Mouse (Mus musculus): ENCODE measurements at regions not wholly inside any gene's neighbourhood (a gene's known extent, or its start where the extent isn't known, plus 50 kb on each side); places are given as distances from the start of the nearest gene placed in this dataset.

DNA sequence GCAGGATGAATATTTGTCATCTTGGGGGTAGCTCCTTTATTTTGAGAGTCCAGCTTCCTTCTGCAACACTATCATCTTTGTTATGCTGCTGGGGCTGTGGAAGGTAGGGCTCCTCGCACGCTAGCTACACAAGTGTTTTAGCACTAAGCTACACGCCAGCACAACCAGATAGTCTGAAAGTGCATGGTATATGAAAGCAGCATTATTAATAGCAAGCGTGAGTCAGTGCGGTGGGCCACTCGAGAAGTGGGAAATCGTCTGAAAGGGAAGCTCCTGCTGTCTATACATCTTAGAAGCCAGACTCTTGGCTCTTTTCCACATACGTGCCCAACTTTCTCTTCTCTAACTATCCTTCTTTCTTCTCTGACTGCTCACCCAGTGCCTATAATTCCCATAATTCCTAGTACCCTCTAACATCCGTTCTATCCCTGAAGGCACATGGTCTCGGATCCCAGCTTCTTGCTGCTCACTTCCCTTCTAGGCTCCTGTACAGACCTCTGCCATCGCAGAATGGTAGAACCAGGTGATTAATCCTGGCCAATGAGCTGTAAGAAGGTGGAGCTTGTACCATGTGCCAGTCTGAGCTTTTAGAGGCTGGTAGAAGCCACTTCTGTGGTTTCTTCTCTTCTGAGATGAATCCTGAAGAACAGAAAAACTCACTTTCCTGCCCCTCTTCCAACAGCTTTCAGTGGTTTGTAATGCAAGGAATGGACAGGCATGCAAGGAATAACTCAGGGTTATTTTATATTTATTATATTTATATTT lies 55.5 kb downstream of the E030025P04Rik start:
- no peak for DNase-seq (ENCODE audit: inconsistent ontology term)

DNA sequence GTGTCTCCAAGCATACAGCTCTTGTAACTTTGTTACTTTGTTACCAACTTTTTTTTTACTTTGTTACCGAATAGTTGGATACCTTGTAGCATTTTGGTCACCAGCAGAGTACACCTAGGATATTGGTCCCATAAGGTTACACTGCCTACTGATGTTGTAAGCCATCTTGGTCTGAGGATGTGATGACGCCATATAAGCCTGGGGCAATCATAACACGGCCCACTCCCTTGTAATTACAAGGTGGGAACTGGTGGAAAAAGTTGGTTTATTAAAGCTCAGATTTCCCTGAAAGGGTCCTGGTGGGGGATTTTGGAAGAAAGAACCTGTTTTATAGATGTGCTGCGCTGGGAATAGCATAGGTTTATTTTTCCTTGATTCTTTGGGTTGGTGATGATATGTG lies 62.2 kb downstream of the E030025P04Rik start:
- DNase-seq (ENCODE audit: inconsistent ontology term) = no peak

DNA sequence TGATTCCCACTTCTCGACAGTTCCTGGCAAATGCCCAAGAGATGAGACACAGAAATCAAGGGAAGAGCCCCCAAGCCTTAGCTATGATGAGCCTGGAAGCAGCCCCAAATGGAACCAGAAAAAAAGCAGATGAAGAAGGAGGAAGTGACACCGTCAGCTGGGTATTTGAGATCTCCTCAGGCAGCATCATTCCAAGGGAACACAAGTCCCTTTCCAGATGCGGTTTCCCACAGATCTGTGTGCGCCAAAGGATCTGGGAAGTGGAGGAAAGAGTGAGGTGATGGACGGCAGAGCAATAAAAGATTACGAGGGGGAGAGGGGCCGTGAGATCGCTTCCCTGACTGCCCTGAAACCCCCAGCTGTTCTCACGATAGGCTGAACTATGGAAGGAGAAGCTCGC lies 62.7 kb downstream of the E030025P04Rik start:
- DNase-seq (ENCODE audit: inconsistent ontology term) = no peak

DNA sequence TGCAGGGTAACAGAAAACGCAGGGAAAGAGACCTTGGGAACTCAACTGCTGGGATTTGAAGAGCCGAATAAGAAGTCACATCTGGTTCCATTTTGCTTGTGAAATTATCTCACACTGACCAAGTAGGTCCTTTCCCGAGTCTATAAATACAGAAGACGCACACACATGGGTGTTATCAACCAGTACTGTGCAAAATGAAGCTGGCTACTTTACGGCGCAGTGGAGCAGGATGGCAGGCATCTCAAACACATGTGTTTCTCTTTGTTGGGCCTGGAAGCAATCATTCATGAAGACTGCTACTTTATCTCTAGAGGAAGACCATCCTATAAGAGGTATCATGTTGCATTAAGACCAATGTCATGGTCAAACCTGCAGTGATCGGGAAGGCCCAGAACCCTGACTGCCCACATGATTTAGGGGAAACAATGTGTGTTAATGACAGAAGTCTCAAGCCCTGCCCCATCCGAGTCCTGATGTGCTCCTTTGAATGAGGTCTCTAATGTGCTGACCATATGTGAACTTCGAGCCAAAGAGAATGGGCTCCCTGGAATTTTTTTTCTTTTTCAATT lies 63.2 kb downstream of the E030025P04Rik start:
- DNase-seq (ENCODE audit: inconsistent ontology term) = no peak

DNA sequence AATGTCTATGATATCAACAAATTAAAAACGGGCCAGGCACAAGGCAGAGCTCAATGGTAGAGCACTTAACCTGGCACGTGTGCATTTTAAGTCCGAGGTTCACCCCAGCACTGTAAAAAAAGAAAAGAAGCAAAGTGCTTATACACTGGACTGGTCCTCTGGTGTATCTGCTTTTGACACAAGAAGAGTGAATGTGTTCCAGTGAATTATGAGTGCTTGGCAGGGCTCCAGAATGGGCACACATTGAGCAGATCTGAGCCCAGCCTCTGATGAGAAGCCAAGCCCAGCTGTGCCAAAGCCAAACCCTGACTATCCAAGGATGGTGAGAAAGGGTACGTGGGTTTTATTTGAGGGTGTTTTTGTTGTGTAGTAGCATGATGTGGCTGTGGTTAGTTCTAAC lies 64.7 kb downstream of the E030025P04Rik start:
- DNase-seq (ENCODE audit: inconsistent ontology term) = peak; percentile 17

DNA sequence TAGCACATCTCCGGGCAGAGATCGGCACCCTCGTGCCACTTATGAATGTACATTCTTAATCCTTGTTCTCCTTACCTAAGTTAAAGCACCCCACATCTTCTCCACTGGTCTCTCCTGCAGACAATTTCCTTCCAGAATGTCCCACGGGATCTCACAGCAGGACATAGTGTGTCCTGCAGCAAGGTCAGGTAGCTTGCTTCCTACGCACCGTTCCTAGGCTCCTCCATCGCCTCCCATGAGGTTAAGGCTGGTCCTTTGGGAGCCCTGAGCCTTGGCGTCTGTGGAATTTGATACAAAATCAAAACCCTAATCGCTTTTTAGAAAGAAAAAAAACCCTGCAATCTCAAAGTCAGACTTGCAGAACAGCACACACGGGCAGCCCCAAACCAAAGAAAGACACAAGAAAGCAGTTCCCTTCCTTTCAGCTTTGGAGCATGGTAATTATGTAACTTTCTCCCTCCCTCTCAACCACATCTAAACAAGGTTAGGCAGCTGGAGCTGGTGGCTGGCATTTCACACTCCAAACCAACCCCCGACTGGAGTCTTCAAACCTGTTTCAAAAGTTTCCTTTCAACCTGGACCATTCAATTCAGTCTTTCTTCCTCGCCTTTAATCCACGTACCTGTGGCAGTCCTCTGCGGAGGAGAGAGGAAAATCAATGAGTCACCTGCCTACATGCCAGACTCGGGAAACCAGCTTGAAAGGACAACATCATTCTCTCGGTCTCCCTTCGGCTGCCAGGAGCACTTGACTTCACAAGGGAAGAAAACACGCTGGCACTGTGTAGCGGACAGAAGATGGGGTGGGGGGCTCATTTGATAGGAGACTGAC lies 67.4 kb downstream of the E030025P04Rik start:
- no peak for DNase-seq (ENCODE audit: inconsistent ontology term)

DNA sequence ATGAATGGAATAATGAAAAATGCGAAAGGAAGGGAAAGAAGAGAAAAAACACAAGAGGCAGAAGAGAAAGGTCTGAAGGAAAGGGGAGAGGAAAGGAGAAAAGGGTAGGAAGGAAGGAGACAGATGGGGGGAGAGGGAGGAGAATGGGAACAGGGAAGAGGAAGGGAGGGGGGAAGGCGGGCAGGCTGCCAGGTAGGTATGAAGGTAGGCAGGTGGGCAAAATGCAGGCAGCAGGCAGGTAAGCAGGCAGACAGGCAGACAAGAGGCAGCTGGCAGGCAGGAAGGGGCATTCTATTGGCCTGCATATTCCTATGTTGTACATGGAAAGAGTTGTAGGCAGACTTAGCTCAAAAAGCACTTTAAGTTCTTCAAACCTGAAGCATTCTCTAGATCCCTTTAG lies 72.8 kb downstream of the E030025P04Rik start:
- DNase-seq (ENCODE audit: inconsistent ontology term) = no peak

DNA sequence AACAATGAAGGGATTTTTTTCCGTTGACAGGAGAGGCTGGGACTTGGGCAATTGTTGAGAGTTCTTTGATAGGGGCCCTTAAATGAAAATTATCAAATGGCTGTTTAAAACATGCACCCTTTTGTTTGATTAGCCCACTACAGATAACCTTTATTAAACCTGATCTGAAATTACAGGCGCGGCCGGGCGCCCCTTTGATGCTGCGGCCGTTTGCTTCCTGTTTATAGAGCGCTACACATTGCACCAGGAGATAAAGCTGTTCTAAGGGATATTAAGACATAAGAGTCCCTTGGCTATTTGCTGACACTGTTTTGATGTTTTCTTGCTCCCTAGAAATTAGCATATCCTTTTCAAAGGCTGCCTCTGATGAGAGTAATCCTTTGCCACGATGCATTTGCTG lies 73.8 kb downstream of the E030025P04Rik start:
- no peak for DNase-seq (ENCODE audit: inconsistent ontology term)

DNA sequence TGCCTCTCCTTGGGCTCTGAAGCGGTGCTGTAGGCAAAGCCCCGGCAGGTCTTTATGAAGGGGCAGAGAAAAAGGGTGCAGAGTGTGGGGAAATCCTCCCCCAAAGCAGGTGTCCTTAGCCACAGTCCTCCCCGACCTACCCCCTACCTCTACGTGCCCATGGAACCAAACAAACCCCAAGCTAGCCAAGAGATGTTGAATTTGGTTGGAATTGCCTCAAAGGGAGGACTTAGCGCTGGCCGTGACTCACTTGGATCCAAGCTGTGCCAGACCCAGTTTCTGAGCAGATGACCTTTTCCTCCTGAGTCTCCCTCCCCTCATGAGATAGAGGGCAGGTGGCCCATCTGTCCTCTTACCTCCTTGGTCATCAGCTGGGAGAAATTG lies 74.9 kb downstream of the E030025P04Rik start:
- peak; percentile 32 for DNase-seq (ENCODE audit: inconsistent ontology term)

DNA sequence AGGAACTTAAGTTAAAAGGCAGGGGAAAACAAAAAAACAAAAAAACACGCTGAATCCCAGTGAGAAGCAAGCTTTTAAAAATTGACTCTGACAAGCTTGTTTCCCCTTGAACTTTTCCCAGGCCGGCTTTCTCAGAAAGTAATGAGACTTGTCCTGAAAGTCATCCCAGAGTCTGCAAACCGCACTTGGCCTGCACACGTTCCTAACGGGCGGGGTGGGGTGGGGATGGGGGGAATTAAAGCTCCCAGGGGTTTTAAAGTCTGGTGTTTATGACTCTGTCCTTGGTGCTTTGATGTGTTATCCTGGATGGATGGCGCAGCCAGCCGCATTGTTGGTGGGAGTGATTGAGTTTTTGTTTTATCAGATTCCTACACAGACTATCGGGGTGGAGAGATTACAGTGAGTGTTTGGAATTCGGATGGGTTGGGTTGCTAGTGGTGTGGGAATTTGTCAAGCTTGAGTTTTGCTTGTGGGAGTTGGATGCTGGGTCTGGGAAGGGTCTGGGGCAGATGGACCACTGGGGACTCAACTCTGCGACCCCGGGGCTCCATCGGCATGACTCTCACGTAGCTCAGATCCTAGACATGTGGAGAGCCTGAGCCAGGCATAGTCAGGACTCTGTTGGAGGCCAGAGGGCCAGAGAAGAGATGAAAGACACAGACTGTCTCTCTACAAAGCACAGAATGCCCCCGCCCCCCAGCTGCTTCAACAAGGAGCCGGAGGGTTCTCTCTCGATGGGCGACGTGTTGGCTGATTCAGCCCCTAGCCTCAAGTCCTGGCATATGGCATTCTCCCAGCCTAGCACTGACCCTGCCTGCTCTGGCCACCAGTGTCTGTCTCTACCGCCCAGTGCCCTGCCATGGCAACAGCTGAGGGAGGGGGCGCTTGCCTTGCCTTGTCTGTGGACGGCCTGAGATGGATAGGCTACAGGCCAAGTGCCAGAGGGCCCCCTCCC lies 75.5 kb downstream of the E030025P04Rik start:
- DNase-seq (ENCODE audit: inconsistent ontology term) = peak; percentile 57

DNA sequence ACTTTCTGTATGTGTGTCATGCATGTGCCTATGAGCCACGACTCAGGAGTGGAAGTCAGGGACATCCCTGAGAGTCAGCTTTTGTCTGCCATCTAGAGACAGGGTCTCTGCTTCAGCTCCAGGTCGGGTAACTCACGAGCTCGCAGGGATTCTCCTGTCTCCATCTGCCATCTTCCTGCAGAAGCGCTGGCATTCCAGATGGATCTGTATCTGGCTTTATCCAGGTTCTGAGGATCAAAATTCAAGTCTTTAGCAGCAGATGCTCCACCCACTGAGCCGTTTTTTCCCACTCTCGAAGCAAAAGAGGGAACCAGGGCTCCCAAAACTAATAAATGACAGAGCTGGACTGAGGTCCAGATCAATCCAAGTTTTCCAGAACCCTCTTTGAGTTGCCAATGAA lies 76.4 kb downstream of the E030025P04Rik start:
- DNase-seq (ENCODE audit: inconsistent ontology term) = no peak

DNA sequence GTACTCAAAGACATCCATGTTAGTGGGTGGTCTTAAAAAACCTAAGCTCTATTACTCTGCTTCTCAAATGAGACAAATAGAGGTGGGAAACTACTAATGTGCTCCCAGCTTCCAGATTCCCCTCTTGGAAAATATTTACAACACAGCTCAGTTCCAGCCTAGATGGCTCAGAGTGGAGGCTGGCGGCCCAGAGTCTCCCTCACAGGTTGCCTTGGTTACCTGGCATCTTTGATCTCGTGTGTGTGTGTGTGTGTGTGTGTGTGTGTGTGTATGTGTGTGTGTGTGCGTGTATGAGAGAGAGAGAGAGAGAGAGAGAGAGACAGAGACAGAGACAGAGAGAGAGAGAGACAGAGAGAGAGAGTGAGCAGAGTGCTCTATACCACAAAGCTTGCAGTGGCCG lies 82.2 kb downstream of the E030025P04Rik start:
- DNase-seq (ENCODE audit: inconsistent ontology term) = no peak

DNA sequence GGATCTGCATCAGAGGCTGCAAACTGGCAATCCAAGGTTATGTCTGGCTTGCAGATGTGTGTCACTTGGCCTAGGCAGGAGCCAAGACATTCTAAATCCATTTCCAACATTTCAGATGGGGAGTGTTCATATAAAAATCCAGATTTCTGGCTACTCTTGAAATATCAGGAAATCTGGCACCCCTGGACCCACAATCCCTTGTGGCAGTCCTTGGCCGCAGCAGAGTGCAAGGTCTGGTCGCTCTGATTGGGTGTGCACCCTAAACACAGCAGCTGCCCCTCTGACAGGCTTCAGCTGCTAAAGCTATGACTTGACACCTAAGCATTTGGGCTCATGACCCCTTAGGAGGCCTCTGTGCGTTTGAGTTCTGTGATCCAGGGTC lies 83.7 kb downstream of the E030025P04Rik start:
- DNase-seq (ENCODE audit: inconsistent ontology term) = no peak

DNA sequence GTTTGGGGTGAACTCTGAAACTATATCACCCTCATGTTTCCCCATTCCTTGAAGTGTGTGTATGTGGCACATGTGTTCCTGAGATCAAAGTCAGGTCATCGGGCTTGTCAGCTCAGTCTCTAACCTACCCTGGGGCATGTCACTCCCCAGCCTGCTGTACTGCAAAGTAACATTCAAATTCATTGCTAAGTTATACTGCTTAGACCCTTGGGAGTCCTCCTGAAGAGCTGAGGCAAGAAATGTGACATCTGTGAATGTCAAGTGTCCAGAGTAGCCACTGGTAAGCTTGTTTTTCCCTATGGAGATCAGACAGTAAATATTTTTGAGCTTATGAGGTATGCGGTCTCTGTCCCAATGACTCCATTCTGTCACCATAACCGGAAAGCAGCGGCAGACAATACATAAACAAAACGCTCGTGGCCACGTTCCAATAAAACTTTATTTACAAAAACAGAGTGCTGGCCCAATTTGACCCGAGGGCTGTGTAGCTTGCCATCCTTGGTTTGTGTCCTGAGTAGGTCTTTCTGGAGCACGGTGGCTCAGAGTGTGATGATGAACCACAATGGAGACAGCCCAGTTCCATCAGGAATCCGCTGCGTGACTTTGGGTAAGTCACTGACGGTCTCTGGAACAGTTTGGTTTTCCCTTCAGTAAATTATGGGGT lies 84.2 kb downstream of the E030025P04Rik start:
- DNase-seq (ENCODE audit: inconsistent ontology term) = no peak

DNA sequence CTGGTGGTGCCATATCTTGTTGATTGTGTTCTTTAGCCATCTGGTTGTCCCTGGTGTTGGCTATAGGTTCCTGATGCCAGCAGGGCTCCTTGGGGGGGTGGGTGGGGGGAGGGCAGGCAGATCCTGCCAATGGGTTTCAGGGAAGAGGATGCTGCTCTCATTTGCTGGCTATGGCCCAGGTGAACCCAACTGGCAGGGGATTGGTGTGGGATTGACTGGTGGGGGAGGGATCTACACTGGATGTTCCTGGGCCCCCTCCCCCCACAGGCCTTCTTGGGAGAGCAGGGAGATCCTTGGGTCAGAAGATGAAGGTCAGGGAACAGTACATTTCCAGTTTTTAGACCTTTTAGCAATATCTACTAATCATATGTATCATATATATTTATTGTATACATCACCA lies 86.1 kb downstream of the E030025P04Rik start:
- no peak for DNase-seq (ENCODE audit: inconsistent ontology term)

DNA sequence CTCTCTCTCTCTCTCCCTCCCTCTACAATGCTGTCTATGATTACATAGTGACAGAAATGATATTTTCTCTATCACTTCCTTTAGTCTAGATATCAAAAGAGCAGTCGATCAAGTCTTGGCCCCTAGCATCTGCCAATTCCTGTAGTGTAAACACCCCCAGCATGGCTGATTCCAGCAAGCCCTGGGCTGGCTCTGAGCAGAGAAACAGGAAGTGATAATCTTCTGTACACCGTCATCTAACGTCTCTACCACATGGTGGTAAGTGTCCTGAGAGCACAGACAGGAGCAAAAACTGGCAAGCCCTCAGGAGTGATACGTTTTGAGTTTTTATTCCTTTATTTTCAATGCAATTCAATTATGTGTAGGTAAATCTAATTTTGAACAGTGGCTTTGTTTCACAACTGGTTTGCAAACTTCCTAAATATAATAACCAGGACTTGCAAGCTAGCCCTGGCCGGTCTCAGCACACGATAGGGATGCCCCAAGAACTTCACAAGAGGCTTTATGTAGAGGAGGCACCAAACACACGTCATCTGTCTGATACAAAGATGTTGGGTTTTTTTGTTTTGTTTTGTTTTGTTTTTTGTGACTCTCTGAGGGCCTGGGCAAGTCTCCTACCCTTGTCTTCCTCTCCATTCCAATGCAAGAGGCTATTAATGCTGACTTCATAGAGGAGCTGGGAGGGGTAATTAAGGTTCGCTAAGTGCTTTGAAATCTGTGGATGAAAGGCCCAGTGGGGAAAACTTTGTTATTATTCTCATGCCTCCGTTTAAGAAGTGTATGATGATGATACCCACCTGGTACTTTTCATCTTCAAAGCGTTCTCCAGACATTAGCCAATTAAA lies 95.7 kb downstream of the E030025P04Rik start:
- no peak for DNase-seq (ENCODE audit: inconsistent ontology term)

DNA sequence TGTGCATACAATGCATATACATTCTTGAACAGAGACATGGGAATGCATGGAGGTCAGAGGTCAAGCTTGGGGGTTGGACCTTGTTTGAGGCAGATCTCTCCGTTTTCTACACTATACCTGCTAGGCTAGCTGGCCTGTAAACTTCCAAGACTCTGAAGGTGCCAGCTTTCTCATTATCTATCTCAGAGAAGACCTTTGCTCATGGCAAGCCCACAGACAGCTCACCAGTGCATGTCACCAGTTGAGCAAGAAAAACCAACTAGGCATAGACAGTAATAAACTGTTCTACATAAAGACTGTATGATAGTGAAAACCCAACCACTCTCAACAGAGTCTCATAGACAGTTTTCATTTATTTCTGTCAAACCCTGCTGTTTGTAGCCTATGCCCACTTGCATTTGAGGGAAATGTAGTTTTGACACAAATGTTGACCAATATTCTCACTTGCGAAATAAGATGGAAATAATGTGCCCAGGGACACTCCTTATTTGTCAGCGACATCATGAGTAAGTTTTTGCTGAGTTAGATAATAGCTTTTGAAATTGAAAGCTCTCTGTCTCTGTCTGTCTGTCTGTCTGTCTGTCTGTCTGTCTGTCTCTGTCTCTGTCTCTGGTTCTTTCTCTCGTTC lies 96.6 kb downstream of the E030025P04Rik start:
- DNase-seq (ENCODE audit: inconsistent ontology term) = no peak

DNA sequence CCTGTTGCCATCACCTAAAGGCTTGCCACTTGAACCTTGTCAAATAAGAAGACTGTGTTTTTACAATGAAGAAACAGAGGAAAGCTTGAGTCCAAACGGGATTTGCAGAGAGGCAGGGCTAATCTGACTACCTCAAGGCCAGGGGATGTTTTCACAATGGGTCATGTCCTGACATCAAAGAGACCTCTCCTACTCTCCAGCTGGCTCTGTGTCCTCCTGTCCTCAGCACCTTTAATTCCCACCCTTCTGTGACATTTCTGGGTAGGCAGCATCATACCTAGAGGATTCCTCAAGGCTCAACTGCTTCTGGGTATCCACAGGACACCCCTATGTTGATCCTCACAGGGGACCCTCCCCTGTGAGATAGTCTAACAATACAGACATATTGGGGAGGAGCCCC lies 97.7 kb downstream of the E030025P04Rik start:
- DNase-seq (ENCODE audit: inconsistent ontology term) = no peak

DNA sequence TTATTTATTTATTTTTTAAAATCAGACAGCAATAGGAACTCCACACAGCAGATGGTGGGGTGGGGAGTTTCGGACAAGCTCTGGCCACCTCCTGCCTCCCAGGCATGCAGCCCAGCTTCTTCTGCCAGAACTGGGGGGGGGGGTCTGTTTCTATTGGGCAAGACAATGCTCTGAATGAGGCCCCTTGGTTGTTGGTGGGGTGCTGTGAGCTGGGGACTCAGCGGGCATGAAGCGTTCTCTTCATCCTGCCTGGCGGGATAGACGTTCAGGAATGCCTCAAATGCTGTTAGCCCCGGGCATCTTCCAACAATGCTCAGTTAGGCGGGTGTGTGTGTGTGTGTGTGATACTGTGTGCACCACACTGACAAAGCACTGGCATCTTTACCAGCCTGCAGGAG lies 103.7 kb downstream of the E030025P04Rik start:
- peak; percentile 74 for DNase-seq (ENCODE audit: inconsistent ontology term)

Measured in Muller cell, postnatal 12 days (primary cell).